Mouse (Mus musculus) layer of hippocampus, postnatal 14 days (tissue): ENCODE results near the gene Atp6v0a4. TPM values are rescaled to one million over a fixed set of nuclear protein-coding genes. Genes with fewer than 3 reads are reported as not detected.

Experiments
- DNase-seq, 2 experiments: peaks; one replicate each; pipeline ENCODE4 v3.0.0; 2021 to 2022; ENCODE audit warnings: low spot score in 2 of 2, mixed read lengths in 1 of 2
- total RNA-seq, 2 experiments: library from RNA; stranded (reverse); gene quantifications; 2 replicates each; pipeline ENCODE4 v1.2.3; 2021

Atp6v0a4 gene
- total RNA-seq, 2 experiments from 2014 or later = 4.9 to 6.5 TPM

DNA sequence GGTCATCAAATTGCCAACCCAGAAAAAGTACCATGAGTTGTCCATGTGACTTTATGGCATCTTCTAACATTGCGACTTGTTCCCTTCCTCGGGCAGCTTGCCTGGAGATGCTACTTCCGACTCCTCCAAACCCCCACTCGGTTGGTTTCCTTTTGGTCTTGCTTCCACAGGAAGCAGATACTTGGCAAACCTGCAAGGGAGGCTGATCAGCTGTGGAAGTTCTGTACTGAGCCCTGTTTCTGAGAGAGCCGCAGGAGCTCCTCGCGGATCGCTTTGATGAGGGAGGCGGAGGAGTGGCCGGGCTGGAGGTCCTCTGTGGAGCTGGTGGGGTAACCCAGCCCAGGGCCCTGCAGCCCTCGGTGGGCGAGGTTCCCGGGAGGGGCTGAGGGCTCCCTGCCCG lies 3.7 kb upstream of the Atp6v0a4 start:
- DNase-seq = no peak

DNA sequence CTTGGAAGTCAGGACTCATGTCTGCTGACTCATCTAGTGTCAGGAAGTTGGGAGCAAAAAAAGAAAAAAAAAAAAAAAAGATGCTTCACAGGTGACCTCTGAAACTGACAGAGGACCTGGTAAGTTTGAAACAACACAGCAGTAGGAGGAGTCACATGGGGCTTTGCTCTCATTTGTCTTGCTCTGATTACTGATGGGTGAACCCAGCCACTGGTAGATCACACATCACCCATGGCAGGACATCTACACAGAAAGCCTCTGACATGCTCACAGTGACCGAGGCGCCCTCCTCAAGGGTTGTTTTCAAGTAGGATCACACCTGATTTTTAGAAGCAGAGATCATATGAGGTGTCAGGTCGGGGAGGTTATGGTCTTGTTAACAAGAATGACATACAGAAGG lies 1.1 kb upstream of the Atp6v0a4 start:
- no peak for DNase-seq

DNA sequence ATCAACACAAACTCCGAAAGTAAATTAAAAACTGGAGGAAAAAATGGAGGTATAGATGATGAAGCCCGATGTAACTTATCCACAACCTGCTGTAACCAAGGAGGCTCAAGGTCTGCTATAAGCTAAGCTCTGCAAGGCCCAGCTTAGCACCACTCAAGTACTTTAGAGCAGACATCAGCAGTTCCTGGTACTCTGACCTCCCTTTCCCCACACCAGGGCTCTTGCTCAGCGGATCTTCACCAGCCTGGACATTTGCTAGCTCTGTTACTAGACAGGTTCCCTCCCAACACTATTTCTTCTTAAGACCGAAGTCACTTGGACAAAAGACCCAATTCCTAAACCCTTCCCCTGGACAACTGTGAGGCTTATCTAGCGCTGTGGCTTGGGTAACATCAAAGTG lies 496 bp upstream of the Atp6v0a4 start:
- no peak for DNase-seq

DNA sequence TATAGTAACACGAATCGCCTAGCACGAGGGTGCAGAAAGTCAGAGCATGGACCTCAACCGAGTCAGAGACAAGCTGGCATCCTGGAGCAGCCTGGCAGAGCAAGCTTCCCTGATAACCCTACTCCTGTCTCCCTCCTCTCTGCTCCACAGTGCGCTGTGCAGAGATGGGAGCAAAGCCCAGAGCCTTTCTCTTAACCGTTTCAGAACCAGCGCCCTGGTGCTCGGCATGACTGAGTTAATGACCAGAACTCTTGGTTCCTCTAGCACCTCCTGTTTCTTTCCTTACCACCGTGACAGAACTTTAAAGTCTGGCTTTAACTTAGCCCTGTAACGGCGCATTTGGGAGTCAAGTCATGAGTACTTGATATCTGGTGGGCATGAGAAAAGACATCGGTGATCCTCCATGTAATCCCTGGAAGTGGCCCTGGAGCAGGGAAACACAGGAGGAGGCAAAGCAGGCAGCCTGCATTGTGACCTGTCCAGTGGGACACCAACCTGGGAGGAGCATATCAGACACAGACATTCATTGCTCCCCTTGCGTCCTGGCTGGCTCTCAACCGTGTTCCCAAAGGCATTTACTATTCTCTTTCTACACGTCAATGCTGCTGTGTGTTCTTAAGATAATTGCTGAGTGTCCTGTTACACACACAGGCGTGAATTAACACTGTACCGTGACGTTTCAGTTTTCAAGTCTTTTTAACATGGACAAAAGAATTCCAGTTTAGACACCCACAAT lies 747 bp downstream of the Atp6v0a4 start:
- DNase-seq = no peak

DNA sequence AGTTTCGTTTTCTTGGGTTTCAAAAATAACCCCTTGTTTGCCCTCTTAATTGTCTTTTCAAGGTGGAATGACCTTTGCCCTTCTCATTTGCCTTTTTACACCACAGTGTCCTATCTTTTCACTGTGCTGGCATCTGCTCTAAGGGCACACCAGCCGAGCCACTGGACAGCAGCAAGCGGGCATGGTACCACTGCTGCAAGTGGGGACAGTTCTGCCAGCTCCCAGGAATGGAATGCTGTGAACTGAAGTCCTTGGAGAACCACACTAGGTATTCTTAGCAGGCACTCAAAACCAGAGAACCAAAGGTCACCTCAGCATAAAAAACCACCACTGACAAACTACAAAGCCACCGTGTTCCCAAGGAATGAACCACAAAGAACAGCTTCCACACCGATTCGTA lies 1.6 kb downstream of the Atp6v0a4 start:
- no peak for DNase-seq

DNA sequence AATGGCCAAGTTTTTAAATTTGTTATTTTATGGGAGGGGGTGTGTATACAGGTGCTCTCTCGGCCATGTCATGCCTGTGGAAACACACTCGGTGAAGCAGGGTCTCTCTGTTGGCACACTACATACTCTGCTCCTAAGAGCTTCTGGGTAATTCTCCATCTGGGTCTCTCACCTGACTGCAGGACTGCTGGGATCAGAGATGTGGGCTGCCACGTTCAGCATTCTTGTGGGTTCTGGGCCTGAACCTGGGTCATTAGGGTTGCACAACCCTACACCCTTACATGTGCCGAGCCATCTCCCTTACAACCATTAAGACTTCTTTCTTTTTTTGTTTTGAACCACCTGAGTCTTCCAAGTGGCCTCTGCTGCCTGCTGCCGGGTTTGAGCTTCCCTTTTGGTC lies 2.5 kb downstream of the Atp6v0a4 start:
- DNase-seq = no peak

DNA sequence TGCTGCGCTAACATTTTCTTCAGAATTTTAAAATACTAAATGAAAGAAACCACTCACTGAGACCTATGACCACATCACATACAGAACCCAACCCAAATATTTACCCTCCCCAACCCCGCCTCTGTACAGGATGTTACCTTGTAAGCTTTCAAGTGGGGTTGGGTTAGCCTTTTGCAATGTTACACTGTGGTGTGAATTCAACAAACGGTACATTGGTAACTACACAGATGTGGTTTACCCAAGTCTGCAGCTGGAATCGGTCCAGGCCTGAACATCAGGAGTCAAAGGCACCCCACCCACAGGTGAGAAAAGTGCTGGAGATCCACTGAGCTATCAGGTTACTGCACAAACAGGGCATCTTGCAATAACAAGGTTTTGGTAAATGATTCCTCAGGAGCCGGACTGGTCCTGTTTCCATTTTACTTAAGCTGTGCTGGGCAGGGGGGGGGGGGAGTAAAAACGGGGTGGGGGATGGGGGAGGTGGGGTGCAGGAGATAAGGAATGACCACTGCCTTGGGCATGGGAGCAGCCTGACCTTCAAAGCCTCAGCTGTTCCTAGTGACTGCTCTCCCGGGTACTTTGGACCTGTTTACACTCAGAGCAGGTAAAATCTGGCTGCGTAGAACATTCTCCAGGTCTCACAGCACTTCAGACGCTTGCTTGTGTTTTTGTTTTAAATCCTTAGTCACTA lies 3.6 kb downstream of the Atp6v0a4 start:
- no peak for DNase-seq

DNA sequence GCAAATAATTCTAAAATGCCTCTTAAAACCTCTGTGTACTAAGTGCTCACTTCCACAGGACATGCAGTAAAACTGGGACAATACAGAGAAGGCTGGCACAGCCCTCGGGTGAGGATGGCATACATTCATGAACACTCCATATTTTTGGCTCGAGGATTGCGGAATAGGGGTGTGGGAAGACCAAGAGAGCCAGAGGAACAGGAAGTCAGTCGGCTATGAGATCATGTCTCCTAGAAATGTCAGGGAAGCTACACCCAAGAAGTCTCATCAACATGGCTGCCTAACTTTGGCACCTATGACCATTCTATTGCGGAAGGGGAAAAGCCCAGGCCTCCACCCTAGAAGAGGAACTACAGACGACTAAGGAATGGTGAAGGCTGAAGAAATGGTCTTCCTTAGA lies 6.0 kb downstream of the Atp6v0a4 start:
- no peak for DNase-seq

DNA sequence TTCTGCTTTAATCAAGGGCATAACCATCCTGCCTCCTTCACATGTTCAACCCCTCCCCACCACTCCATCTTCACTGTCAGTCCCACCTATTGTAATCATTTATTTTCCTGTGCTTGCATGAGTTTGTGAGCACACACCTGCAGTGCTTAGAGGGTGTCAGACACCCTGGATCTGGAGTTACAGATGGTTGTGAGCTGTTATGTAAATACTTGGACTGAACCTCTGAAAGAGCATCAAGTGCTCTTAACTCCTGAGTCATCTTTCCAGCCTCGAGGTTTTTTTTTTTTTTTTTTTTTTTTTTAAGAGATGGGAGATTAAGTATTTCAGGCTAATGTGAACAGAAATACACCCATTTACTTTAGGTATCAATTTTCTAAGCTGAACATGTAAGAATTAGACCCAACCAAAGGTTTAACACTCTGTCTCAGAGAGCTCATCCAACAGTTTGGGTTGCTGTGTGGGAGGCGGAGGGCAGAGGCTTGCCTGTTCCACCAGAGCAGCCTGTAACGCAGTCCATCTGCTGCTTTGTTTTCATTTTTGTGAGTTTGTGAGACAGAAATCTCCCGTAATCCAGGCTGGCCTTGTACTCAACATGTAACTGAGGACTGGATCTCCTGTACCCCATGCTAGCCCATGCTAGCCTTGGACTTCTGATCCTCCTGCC lies 8.1 kb downstream of the Atp6v0a4 start:
- peak in 1 of 2 experiments; percentile 65 for DNase-seq

DNA sequence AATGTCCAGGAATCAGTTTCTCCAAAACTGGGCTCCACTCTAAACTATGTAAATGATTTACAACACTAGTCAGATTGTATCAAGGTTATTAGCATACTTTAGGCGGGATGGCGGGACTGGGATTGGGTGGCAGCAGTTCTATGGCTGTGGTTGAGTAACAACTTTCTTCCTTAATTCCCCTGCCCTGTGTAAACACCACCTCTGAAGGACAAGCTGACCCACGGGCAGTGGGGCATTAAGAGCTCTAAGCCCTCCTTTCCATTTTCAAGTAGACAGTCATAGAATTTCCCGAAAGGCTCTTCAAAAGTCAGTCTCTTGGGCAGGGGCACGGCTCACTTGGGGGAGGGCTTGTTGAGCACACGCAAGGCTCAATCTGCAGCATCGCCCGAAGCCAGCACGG lies 13.5 kb downstream of the Atp6v0a4 start:
- DNase-seq = no peak

DNA sequence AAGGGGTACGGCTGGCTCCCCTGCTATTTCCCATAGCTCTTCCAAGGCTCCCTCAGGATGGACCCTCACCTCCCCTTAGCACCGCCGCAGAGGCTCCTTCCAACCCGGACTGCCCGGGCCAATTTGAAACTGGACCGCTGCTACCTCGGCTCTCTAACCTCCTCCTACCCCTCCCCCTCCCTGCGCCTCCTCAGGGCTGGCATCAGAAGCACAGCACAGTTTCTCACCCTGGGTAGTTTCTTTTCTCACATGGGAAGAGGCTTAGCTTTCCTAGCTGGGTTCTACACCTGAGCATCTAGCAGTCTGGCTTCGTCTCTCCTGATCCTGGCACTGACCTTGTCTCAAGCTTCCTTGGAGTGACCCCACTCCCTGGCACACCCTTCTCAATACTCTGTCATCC lies 14.5 kb downstream of the Atp6v0a4 start:
- DNase-seq = no peak

DNA sequence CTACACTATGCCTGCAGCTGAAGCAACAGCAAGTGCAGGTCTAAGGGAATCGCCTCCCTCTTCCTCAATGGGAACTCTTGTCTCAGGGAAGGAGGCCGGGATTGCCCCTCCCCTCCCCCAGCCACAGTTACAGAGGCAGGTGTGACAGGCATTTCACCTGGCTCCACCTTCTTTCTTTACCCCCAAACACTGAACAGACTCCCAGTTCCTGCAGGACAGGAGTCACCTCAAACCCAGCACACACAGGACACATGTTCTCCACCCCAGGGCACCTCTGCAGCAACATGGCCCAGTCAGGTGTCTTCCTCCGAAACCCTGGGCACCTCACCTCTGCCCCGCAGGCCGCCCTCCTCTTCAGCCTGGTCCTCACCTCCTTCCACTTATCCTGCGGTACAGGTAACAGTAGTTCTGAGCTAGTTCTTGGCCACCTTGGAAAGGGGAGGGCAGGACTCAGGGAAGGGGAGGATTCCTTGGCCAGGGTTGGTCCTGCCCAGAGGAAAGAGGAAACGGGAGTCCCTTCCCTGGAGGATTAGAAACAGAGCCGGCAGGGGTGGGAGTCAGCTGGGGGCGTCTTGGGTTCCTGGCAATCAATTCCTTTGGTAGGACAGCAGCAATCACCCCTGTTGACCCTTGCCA lies 15.1 kb downstream of the Atp6v0a4 start, which contains the start of gene Tmem213:
Gene Tmem213 (plus strand): TSS at position 96 of the 636 bp plus-strand sequence.
- no peak for DNase-seq

DNA sequence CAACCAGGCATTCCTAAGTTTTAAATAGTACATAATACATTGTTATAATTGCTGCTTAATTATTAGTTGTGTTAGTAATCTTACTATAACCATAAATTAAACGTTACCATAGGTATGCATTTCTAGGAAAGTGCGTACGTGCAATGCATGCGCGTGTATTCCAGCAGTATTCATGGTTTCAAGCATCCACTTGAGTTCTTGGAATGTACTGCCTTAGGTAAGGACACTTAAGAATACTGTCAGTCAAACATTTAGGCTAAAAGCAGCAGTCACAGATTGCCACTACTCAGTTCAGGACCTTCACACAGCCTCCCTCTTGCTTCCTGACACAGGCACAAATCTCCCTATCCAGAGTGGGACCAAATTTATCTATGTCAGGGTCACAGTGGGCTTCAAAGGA lies 15.9 kb downstream of the Atp6v0a4 start:
- DNase-seq = no peak

DNA sequence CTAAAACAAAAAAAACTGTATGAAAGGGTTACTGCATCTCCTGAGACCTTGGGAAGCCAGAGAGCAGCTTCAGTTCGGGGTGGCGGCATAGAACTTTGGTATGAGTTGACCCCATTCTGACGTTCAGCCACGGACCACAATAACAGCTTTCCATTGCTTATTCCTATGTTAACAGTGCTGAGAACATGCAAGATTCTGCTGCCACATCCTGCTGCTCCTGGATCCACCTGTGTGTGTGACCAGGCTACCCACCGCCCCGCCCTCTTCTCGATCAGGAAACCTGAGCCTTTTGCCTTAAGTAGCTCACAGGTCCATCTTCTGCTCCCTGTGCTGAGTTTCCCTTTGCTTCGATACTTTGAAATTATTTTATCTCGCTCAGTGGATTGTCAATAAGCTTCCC lies 18.5 kb downstream of the Atp6v0a4 start:
- DNase-seq = no peak

DNA sequence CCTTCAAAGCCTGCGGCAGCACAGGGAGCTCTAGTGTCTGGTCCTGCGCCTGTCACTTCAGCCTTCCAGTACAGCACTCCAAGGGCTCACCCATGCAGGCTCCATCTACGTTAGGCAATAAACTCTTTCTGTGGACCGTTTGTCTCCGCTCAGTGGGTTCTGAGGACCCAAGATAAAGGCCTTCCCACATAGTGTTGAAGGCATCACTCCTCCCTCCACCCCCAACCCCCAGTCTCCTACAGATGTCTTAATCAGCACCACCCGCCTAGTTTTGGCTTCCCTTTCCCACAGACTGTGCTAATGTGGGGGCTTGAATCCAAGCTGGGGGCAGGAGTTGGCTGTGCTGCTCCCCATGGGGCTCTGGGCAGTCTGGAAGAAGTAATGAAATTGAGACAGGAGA lies 20.6 kb downstream of the Atp6v0a4 start:
- no peak for DNase-seq

DNA sequence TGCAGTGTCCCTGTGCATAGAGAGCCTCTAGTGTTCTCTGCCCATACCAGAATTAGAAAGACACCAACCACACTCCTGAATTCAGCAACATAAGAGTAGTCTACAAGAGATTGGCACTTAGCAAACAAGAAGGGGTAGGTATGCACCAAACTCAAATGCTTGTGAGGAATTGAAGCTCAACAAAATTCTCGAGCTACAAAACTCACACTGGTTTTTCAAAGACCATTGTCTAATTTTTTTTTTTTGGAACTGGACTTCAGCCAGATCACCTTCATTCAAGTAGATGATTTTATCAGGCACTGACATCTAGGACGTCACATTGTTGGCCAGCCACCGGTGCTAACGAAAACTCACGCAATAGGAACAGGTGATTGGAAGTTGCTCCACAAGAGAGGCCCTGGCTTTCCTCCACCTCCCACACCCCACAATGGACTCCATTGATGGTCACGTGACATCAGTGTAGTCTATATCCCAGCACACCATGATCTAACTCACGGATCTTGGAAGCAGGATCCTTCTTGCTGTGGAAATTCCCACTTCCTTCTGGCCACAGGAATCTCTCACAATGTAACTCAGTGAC lies 22.1 kb downstream of the Atp6v0a4 start:
- DNase-seq = no peak

DNA sequence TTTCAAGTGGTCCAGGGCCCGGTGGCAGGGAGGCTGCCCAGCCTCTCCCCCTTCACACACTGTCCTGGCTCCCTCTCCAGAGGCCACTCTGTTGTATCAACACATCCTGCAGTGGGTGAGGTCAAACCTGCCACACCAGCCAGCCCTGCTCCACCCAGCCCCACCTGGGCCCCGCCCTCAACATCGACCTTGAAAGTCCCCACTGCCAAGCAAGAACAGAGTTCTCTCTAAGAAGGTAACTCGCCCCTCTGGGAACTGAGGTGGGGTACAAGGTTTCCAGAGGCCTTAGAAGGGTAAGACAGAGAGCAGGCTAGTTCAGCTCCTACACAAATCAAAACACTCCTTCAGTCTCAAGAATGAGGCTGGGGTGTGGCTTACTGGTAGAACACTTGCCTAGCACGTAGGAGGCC lies 27.4 kb downstream of the Atp6v0a4 start:
- no peak for DNase-seq

DNA sequence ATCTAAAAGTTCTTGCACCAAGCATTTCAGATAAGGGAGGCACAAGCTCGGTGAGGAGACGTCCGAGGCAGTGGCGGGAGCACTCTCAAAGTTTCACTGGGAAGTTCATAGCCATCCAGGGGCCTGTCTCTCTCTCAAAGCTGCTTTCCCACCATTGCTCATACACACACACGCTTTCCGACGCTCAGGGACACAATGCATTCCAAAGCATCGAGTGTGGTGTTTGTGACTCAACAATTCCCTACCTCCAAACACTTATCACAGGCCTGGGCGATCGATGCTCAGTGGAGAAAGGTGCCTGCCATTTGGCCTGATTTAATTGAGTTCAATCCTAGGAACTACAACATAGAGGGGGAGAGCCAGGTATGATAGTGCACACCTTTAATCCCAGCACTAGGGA lies 29.7 kb downstream of the Atp6v0a4 start:
- DNase-seq = no peak

DNA sequence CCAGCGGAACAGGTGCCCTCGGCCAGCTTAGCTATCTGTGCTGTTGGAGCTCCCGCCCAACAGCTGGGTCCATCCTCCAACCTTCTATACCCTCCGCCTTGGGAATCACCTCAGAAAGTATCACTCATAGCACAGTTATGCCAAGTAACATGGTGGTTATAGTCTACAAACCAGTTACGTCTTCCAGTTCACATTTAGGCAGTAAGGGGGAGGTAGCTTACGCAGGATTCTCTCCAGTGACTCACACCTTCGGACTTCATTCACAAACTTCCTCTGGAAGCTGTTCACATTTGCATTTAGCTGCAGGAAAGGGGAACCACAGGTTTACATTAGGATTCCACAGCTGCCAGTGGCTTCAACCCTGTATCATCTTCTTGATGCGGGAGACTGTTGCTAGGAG lies 31.8 kb downstream of the Atp6v0a4 start:
- no peak for DNase-seq

DNA sequence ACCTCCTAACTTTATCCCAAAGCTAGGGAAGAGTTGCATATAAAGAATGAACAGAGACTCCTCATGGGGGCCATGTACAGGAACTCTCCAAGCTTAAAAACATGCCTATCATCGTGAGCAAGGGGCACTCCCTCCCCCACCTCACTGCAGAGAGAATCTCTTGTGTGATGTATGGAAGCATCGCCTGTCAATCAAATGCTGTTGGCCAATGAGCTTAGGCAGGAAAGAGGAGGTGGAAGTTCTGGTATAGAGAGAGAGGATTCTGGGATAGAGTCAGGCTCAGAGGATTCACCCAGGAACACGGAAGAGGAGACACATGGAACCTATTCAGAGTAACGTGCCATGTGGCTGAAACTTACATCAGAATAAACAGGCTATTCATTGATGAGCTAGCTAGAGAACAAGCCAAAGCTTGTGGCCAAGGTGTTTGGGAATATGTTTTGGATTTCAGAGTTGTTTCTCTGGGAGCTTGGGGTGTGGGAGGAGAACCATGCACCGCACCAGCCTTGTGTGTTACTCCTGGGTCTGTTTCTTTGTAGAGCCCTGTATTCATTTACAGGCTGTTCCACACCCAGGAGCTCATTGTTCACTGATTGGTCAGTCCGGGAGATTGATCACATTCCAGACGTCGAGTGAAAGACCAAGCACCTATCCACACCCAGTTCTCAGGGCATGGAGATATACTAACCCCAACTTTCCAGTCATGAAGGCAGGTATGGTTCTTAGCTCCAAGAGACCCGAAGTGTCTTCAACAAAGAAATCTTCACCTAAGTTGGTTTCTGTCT lies 37.0 kb downstream of the Atp6v0a4 start:
- DNase-seq = no peak

DNA sequence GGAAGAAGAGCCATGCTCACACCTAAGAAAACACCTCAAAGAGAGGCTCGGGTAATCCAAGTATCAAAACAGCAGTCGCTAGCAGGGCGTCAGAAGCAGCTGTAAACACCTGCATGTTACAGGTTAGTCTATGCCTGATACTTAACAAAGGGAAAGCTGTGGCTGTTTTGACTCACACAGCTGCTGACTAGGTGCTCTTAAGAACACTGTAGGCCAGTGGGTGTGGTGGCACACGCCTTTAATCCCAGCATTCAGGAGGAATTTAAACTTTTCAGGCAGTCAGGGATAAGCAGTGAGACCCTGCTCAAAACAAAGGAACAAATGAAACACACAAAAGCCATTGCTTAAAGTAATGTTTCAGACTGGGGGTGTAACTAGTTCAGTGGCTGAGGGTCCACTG lies 41.2 kb downstream of the Atp6v0a4 start:
- no peak for DNase-seq
